Mouse (Mus musculus): ENCODE measurements at regions not wholly inside any gene's neighbourhood (a gene's known extent, or its start where the extent isn't known, plus 50 kb on each side); places are given as distances from the start of the nearest gene placed in this dataset.

DNA sequence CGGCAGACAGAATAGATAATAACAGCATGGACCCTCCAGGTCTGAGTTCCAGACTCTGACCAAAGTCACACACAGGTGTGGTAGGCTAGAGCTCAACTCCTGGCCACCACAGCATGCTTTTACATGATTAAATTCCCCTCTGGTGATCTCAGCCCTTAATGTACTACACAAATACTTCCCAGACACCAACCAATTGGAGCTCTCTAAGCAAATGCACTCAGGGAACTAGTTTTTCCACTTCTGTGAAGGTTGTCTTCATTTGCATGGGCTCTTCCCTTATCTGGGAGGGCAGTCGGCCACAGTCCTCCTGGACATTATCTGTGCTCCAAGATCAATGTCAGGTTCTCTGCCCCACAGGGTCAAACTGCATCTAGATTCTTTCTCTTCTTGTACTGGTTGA, 162.0 kb upstream of the Tnfaip3 start:
- no peak overlapping the region for H3K27ac ChIP-seq
- no peak overlapping the region for H3K4me3 ChIP-seq (replicated peaks; ENCODE audit: low read length)
- no peaks in the 10 kb centered on the region for H3K27me3 ChIP-seq (ENCODE audit: control insufficient read depth, insufficient read depth, low read length)
- no peak overlapping the region for H3K9ac ChIP-seq
- H3K4me2 ChIP-seq (replicated peaks), result no peak overlapping the region
- ATAC-seq (ENCODE audit: low FRiP score) (no peak), DNase-seq (ENCODE audit: low spot score) (no peak)
- 84% methylated on average over 2 of the region's 2 CpGs for WGBS
- H3K9me3 ChIP-seq (ENCODE audit: control insufficient read depth, low read length), result peaks cover 14% of the 10 kb centered on the region; the same call in 1 of the 2 replicates
- H3K4me1 ChIP-seq (replicated peaks; ENCODE audit: control insufficient read depth, insufficient read depth, low read length), result no peaks in the 10 kb centered on the region
- no peaks in the 10 kb centered on the region for H3K36me3 ChIP-seq (replicated peaks; ENCODE audit: control insufficient read depth, insufficient read depth)

DNA sequence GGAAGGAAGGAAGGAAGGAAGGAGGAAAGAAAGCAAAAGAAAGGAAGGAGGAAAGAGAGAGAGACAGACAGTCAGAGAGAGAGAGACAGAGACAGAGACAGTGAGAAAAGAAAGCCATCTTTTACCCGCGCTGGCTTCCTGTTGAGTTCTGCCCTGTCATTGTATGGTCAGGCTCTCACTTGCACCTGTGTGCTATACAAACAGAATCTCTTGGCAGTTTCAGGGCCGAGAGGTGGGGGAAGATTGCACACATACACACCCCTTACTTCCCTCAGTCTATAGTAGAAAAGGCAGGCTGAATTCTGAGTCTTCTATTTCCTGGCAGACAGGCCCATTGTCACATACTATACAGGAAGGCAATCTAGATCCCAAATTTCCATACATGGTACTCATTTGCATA, 160.8 kb upstream of the Tnfaip3 start:
- Histone ChIP-seq H3K9me3 (ENCODE audit: control insufficient read depth, low read length) (peaks cover 14% of the 10 kb centered on the region; the same call in 1 of the 2 replicates), H3K4me1 (replicated peaks; ENCODE audit: control insufficient read depth, insufficient read depth, low read length) (no peaks in the 10 kb centered on the region), H3K27me3 (ENCODE audit: control insufficient read depth, insufficient read depth, low read length) (no peaks in the 10 kb centered on the region), H3K36me3 (replicated peaks; ENCODE audit: control insufficient read depth, insufficient read depth) (no peaks in the 10 kb centered on the region), H3K4me2 (replicated peaks) (no peak overlapping the region), H3K27ac (no peak overlapping the region), H3K9ac (no peak overlapping the region), H3K4me3 (replicated peaks; ENCODE audit: low read length) (no peak overlapping the region)
- ATAC-seq (ENCODE audit: low FRiP score) (no peak), DNase-seq (ENCODE audit: low spot score) (no peak)
- 93% methylated on average over 3 of the region's 3 CpGs for WGBS

DNA sequence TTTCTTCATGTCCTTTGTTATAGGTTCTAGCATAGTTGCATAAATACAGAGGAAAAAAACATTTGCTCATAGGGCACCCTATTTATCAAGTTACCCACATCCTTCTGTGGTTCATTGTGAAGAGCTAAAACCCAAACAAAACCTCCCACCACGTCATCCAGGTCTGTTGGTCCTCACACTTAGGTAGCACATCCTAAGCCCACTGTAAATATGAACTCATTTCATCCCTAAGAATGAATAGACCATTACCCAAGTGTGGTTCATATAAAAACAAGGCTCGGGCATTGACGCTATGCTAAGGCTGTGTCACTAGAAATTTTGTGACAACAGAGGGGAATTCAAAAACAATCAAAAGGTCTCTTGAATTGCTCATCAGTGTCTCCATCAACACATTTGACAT, 156.4 kb upstream of the Tnfaip3 start:
- peaks cover 14% of the 10 kb centered on the region; the same call in 1 of the 2 replicates for H3K9me3 ChIP-seq (ENCODE audit: control insufficient read depth, low read length)
- no peak overlapping the region for H3K4me3 ChIP-seq (replicated peaks; ENCODE audit: low read length)
- no peak overlapping the region for H3K4me2 ChIP-seq (replicated peaks)
- no peaks in the 10 kb centered on the region for H3K36me3 ChIP-seq (replicated peaks; ENCODE audit: control insufficient read depth, insufficient read depth)
- H3K9ac ChIP-seq, result no peak overlapping the region
- WGBS, result 84% methylated on average over 3 of the region's 3 CpGs
- no peaks in the 10 kb centered on the region for H3K4me1 ChIP-seq (replicated peaks; ENCODE audit: control insufficient read depth, insufficient read depth, low read length)
- ATAC-seq (ENCODE audit: low FRiP score) (no peak), DNase-seq (ENCODE audit: low spot score) (no peak)
- no peak overlapping the region for H3K27ac ChIP-seq
- H3K27me3 ChIP-seq (ENCODE audit: control insufficient read depth, insufficient read depth, low read length), result no peaks in the 10 kb centered on the region

DNA sequence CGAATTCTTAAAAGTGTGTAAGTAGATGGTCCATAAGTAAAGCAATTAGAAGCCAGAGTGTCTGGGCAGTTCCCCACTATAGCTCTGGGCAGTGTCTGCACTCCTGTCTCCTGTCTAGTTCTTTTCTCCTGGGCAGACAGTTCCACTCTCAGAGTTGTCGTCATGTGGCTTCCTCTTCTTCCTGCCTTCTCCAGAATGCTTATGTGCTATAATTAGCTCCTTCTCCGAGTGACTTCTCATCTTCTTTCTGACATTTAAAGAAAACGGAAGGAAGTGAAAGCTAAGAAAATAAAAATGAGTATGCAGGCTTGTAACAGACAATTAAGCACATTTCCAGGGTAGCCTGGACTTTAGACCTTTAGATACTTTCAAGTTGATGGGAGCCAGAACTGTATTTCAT, 155.1 kb upstream of the Tnfaip3 start:
- WGBS, result 76% methylated on average over 4 of the region's 4 CpGs
- no peaks in the 10 kb centered on the region for H3K27me3 ChIP-seq (ENCODE audit: control insufficient read depth, insufficient read depth, low read length)
- H3K27ac ChIP-seq, result no peak overlapping the region
- no peak for ATAC-seq (ENCODE audit: low FRiP score)
- H3K36me3 ChIP-seq (replicated peaks; ENCODE audit: control insufficient read depth, insufficient read depth), result no peaks in the 10 kb centered on the region
- H3K4me3 ChIP-seq (replicated peaks; ENCODE audit: low read length), result no peak overlapping the region
- H3K9ac ChIP-seq, result no peak overlapping the region
- H3K9me3 ChIP-seq (ENCODE audit: control insufficient read depth, low read length), result peaks cover 11% of the 10 kb centered on the region; the same call in 1 of the 2 replicates
- DNase-seq (ENCODE audit: low spot score), result no peak
- H3K4me2 ChIP-seq (replicated peaks), result no peak overlapping the region
- no peaks in the 10 kb centered on the region for H3K4me1 ChIP-seq (replicated peaks; ENCODE audit: control insufficient read depth, insufficient read depth, low read length)

DNA sequence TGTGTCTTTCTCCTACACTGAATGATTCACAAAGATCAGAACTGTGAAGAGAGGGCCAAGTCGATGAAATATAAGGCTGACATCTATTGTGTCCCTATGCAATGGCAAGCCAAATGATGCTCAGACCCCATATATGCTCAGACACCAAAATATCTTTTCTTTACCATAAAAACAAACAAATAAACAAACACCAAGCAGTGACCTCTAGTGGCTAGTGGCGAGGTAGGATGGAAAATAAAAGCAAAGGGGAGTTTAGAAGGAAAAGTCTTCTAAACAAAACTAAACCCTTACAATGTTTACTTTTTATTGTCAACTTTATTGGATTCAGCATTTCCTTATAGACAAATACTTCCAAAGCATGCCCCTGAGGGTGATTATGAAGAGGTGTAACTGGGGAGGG, 153.8 kb upstream of the Tnfaip3 start:
- H3K9ac ChIP-seq, result no peak overlapping the region
- WGBS, result 83% methylated on average over 2 of the region's 2 CpGs
- DNase-seq (ENCODE audit: low spot score) (no peak), ATAC-seq (ENCODE audit: low FRiP score) (no peak)
- H3K4me1 ChIP-seq (replicated peaks; ENCODE audit: control insufficient read depth, insufficient read depth, low read length), result no peaks in the 10 kb centered on the region
- H3K9me3 ChIP-seq (ENCODE audit: control insufficient read depth, low read length), result 0 out of 2 replicates have a peak, but pooled peaks cover under 1% of the 10 kb centered on the region
- H3K4me3 ChIP-seq (replicated peaks; ENCODE audit: low read length), result no peak overlapping the region
- no peaks in the 10 kb centered on the region for H3K36me3 ChIP-seq (replicated peaks; ENCODE audit: control insufficient read depth, insufficient read depth)
- H3K27me3 ChIP-seq (ENCODE audit: control insufficient read depth, insufficient read depth, low read length), result no peaks in the 10 kb centered on the region
- H3K27ac ChIP-seq, result no peak overlapping the region
- no peak overlapping the region for H3K4me2 ChIP-seq (replicated peaks)

DNA sequence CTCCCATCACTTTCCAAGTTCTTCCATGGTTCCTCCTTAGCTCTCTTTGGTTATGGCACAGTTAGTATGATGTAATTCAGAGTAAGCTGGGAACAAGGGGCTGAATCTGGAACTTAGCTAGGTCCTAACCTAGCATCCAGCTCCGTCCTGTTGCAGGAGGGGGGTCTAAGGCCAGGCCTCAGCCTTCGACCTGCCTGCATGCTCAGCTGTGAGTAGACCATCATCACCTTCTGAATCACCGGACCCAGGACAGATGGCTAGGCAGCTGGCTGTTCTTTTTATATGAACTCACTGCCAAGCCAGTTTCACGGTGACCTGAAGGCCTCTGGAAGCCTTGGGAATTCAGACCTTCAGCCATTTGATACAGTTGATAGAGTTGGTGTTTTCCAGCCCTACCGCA, 152.9 kb upstream of the Tnfaip3 start:
- Histone ChIP-seq H3K9me3 (ENCODE audit: control insufficient read depth, low read length) (no peaks in the 10 kb centered on the region), H3K27me3 (ENCODE audit: control insufficient read depth, insufficient read depth, low read length) (no peaks in the 10 kb centered on the region), H3K36me3 (replicated peaks; ENCODE audit: control insufficient read depth, insufficient read depth) (no peaks in the 10 kb centered on the region), H3K4me1 (replicated peaks; ENCODE audit: control insufficient read depth, insufficient read depth, low read length) (no peaks in the 10 kb centered on the region), H3K4me3 (replicated peaks; ENCODE audit: low read length) (no peak overlapping the region), H3K27ac (no peak overlapping the region), H3K4me2 (replicated peaks) (no peak overlapping the region), H3K9ac (no peak overlapping the region)
- WGBS, result 75% methylated on average over 5 of the region's 5 CpGs
- ATAC-seq (ENCODE audit: low FRiP score) (no peak), DNase-seq (ENCODE audit: low spot score) (no peak)

DNA sequence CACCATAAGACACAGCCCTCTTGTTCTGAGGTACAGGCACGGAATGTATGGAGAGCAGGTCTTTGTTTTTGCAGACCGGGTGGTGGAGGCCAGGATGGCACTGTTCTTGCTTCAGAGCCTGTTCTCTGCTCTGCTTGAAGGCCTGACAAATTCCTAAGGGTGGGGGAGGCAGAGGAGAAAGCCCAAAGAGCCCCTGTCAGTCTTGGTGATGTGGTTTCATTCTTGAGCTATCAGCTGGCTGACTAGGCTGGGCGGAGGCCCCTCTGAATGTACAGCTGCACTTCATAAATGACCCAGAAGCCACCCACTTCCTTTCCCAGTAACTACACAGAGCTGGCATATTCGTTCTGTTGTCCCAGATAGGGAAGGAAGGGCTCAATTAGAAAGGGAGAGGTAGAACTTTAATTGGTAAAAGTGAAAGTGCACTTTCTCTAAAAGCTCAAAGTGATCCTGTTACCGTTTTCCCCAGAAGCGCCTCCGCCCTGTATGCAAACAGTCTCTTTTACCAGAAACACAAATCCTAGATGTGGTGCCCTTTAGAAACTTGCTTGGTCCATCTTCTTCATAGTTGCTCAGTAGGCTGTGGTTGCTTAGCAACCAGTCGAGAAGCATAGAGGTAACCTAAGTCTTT, 152.3 kb upstream of the Tnfaip3 start:
- WGBS, result 27% methylated on average over 8 of the region's 8 CpGs
- no peaks in the 10 kb centered on the region for H3K36me3 ChIP-seq (replicated peaks; ENCODE audit: control insufficient read depth, insufficient read depth)
- no peak overlapping the region for H3K4me3 ChIP-seq (replicated peaks; ENCODE audit: low read length)
- DNase-seq (ENCODE audit: low spot score) (no peak), ATAC-seq (ENCODE audit: low FRiP score) (peak; percentile 24; the same call in 1 of the 2 replicates)
- 0 out of 2 replicates have a peak overlapping the region, but pooled peaks have one; percentile 7 for H3K4me2 ChIP-seq (replicated peaks)
- no peak overlapping the region for H3K9ac ChIP-seq
- no peaks in the 10 kb centered on the region for H3K27me3 ChIP-seq (ENCODE audit: control insufficient read depth, insufficient read depth, low read length)
- no peaks in the 10 kb centered on the region for H3K4me1 ChIP-seq (replicated peaks; ENCODE audit: control insufficient read depth, insufficient read depth, low read length)
- H3K27ac ChIP-seq, result no peak overlapping the region
- no peaks in the 10 kb centered on the region for H3K9me3 ChIP-seq (ENCODE audit: control insufficient read depth, low read length)

DNA sequence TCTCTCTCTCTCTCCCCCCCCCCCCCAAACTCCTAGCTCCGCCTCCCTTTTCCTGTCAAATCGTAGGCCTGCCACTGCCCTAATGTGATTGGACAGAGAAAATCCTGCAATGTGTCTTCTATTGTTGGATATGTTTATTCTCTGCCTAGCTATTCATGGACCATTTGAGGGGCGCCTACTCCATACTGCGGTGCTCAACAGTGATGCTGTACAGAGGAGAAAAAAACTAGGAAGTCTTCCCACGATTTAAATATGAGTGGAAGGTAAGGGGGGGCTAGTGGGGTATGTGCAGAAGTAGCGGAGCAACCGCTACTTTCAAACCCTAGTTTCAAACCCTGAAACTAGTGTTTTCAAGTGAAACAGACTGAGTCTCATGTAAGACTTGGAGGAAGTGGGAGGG, 151.6 kb upstream of the Tnfaip3 start:
- no peaks in the 10 kb centered on the region for H3K9me3 ChIP-seq (ENCODE audit: control insufficient read depth, low read length)
- no peaks in the 10 kb centered on the region for H3K27me3 ChIP-seq (ENCODE audit: control insufficient read depth, insufficient read depth, low read length)
- WGBS, result 62% methylated on average over 7 of the region's 7 CpGs
- H3K27ac ChIP-seq, result no peak overlapping the region
- H3K36me3 ChIP-seq (replicated peaks; ENCODE audit: control insufficient read depth, insufficient read depth), result no peaks in the 10 kb centered on the region
- ATAC-seq (ENCODE audit: low FRiP score), result no peak
- no peak overlapping the region for H3K4me3 ChIP-seq (replicated peaks; ENCODE audit: low read length)
- no peak for DNase-seq (ENCODE audit: low spot score)
- H3K4me2 ChIP-seq (replicated peaks), result 0 out of 2 replicates have a peak overlapping the region, but pooled peaks have one; percentile 7
- H3K4me1 ChIP-seq (replicated peaks; ENCODE audit: control insufficient read depth, insufficient read depth, low read length), result no peaks in the 10 kb centered on the region
- H3K9ac ChIP-seq, result no peak overlapping the region

DNA sequence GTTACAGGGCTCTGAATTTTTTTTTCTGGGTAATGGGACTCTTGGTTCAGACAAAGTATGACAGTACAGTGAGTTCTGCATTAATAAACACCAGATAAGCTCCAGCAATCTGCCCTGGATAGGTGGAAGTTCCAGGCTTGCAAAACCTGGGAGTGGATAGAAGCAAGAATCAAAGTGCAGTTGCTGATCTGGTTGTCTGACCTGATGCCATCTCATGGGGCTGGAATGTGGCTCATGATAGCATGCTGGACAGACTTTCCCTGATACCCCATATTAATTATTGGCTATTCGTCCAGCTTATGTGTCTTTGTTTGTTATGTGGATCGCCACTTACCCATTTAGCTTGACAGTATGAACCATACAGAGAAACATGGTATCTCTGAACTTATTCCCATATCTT, 146.6 kb upstream of the Tnfaip3 start:
- H3K27me3 ChIP-seq (ENCODE audit: control insufficient read depth, insufficient read depth, low read length), result no peaks in the 10 kb centered on the region
- DNase-seq (ENCODE audit: low spot score) (no peak), ATAC-seq (ENCODE audit: low FRiP score) (no peak)
- H3K9ac ChIP-seq, result no peak overlapping the region
- H3K4me2 ChIP-seq (replicated peaks), result no peak overlapping the region
- 89% methylated on average over 2 of the region's 2 CpGs for WGBS
- H3K36me3 ChIP-seq (replicated peaks; ENCODE audit: control insufficient read depth, insufficient read depth), result no peaks in the 10 kb centered on the region
- H3K4me1 ChIP-seq (replicated peaks; ENCODE audit: control insufficient read depth, insufficient read depth, low read length), result no peaks in the 10 kb centered on the region
- no peaks in the 10 kb centered on the region for H3K9me3 ChIP-seq (ENCODE audit: control insufficient read depth, low read length)
- H3K4me3 ChIP-seq (replicated peaks; ENCODE audit: low read length), result no peak overlapping the region
- no peak overlapping the region for H3K27ac ChIP-seq

DNA sequence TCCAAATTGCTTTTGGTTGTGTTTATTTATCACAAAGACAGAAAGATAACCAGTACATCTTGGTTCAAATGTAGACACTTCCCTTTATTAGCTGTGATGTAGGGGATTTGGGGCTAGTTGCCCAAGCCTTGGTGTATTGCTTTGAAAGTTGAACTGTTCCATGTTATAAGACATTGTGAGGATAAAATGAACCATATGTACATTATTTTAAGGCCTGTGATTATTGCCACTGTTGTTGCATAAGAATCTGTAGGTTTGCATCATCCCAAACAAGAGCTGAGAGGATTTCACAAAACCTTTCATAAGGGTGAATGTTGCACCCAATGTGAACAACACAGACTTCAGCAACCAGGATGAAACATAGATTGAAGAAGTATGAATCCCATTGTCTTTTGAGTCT, 145.7 kb upstream of the Tnfaip3 start:
- DNase-seq (ENCODE audit: low spot score), result no peak
- ATAC-seq (ENCODE audit: low FRiP score), result no peak
- Histone ChIP-seq H3K36me3 (replicated peaks; ENCODE audit: control insufficient read depth, insufficient read depth) (no peaks in the 10 kb centered on the region), H3K4me3 (replicated peaks; ENCODE audit: low read length) (no peak overlapping the region), H3K27ac (no peak overlapping the region), H3K4me1 (replicated peaks; ENCODE audit: control insufficient read depth, insufficient read depth, low read length) (no peaks in the 10 kb centered on the region), H3K4me2 (replicated peaks) (no peak overlapping the region), H3K27me3 (ENCODE audit: control insufficient read depth, insufficient read depth, low read length) (no peaks in the 10 kb centered on the region), H3K9me3 (ENCODE audit: control insufficient read depth, low read length) (no peaks in the 10 kb centered on the region), H3K9ac (no peak overlapping the region)
